Mouse (Mus musculus): Measurements from ENCODE around the gene Trim24. TPM values are rescaled to one million over a fixed set of nuclear protein-coding genes. Genes with fewer than 3 reads are reported as not detected.

Trim24 gene
- polyA plus RNA-seq, 1 experiment from 2014 or later = 8.2 TPM

DNA sequence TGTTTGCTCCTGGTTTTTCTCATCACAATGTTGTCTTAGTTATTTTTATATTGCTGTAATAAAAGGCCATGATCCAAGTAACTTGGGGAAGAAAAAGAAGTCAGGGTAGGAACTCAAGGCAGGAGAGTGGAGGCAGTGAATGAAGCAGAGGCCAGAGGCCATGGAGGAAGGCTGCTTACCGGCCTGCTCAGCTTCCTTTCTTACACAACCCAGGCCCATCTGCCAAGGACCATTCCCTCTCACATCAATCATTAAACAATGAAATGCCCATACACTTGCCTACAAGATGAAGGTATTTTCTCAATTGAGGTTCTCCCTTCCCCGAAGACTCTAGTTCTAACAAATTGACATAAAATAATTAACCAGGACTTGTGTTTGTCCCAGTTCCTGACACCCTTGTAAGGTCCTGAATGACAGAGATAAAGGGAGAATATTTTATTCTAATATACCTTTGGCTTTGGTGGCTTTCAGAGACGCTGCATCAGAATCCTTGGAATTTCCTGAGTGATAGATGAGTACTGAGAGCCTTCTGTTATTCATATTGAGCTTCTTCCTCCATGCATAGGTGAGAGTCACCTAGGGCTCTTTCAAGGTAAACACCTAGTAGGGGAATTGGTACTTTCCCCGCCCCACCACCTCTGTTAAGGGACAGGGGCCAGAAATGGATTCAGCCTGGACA, 13.3 kb upstream of the Trim24 start:
- WGBS = 58% methylated on average over 4 of the region's 4 CpGs
- Histone ChIP-seq H3K9ac (ENCODE audit: low read length) (no peak overlapping the region), H3K4me3 (ENCODE audit: low read length) (no peak overlapping the region), H3K9me3 (replicated peaks; ENCODE audit: control insufficient read depth, low read length) (no peaks in the 10 kb centered on the region), H3K4me2 (ENCODE audit: low read depth, low read length) (no peak overlapping the region), H3K27ac (ENCODE audit: low read length) (no peak overlapping the region), H3K4me1 (ENCODE audit: control insufficient read depth, insufficient read depth, low read length) (no peaks in the 10 kb centered on the region), H3K36me3 (ENCODE audit: control insufficient read depth, insufficient read depth) (no peaks in the 10 kb centered on the region), H3K27me3 (ENCODE audit: control insufficient read depth, insufficient read depth, low read length) (no peaks in the 10 kb centered on the region)
- no peak for ATAC-seq (replicated peaks; ENCODE audit: extremely low read depth, insufficient read depth, low FRiP score)

- Histone ChIP-seq H3K27ac (ENCODE audit: low read length) (no peak overlapping the region), H3K36me3 (ENCODE audit: control insufficient read depth, insufficient read depth) (no peaks in the 10 kb centered on the region), H3K27me3 (ENCODE audit: control insufficient read depth, insufficient read depth, low read length) (no peaks in the 10 kb centered on the region), H3K9me3 (replicated peaks; ENCODE audit: control insufficient read depth, low read length) (no peaks in the 10 kb centered on the region), H3K9ac (ENCODE audit: low read length) (no peak overlapping the region), H3K4me3 (ENCODE audit: low read length) (no peak overlapping the region), H3K4me2 (ENCODE audit: low read depth, low read length) (no peak overlapping the region), H3K4me1 (ENCODE audit: control insufficient read depth, insufficient read depth, low read length) (no peaks in the 10 kb centered on the region)
- WGBS = 66% methylated on average over 4 of the region's 4 CpGs
- no peak for ATAC-seq (replicated peaks; ENCODE audit: extremely low read depth, insufficient read depth, low FRiP score)
Measured at GRCm38 (mm10) chr6:37858126-37858525, 12.5 kb upstream of the Trim24 start.

- ATAC-seq (replicated peaks; ENCODE audit: extremely low read depth, insufficient read depth, low FRiP score) = no peak
- Histone ChIP-seq H3K27ac (ENCODE audit: low read length) (no peak overlapping the region), H3K4me3 (ENCODE audit: low read length) (no peak overlapping the region), H3K36me3 (ENCODE audit: control insufficient read depth, insufficient read depth) (no peaks in the 10 kb centered on the region), H3K9me3 (replicated peaks; ENCODE audit: control insufficient read depth, low read length) (no peaks in the 10 kb centered on the region), H3K4me1 (ENCODE audit: control insufficient read depth, insufficient read depth, low read length) (no peaks in the 10 kb centered on the region), H3K27me3 (ENCODE audit: control insufficient read depth, insufficient read depth, low read length) (no peaks in the 10 kb centered on the region), H3K9ac (ENCODE audit: low read length) (no peak overlapping the region), H3K4me2 (ENCODE audit: low read depth, low read length) (no peak overlapping the region)
- WGBS = 64% methylated on average over 7 of the region's 7 CpGs
Measured at GRCm38 (mm10) chr6:37862893-37863292, 7.7 kb upstream of the Trim24 start.

DNA sequence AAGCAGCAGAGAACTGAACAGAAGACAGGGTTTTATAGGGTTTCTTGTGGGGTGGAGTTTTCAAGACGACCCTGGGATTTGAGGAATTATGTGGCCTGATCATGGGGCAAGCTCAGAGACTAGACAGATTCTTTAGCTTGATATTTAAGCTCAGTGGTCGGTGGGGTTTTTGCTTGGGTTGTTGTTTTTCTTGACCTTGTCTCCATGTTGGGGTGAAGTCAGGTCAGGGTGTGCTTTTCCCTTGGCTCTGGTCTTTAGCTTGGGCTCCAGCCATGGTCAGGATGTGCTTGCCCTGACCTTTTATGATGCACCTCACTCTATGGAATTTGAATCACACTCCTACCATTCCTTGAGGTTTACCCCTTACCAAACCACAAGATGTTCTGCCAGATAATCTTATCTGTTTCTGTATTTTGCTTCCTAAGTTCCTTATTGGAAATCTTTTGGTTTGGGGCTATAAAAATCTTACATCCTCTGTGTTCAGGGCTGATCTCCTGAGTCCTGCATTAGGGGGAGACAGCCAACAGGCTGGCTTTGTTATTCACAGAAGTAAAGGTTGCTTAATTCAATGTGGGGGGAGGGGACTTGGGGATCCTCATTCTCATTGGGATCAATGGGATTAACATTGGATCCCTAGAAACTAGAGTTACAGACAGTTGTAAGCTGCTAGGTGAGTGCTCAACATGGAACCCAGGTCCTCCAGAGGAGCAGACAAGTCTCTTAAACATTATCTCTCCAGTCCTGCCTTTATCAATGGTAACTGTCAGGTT, 6.5 kb upstream of the Trim24 start:
- Histone ChIP-seq H3K4me3 (ENCODE audit: low read length) (no peak overlapping the region), H3K9ac (ENCODE audit: low read length) (no peak overlapping the region), H3K4me1 (ENCODE audit: control insufficient read depth, insufficient read depth, low read length) (no peaks in the 10 kb centered on the region), H3K27ac (ENCODE audit: low read length) (no peak overlapping the region), H3K9me3 (replicated peaks; ENCODE audit: control insufficient read depth, low read length) (no peaks in the 10 kb centered on the region), H3K36me3 (ENCODE audit: control insufficient read depth, insufficient read depth) (no peaks in the 10 kb centered on the region), H3K4me2 (ENCODE audit: low read depth, low read length) (no peak overlapping the region), H3K27me3 (ENCODE audit: control insufficient read depth, insufficient read depth, low read length) (no peaks in the 10 kb centered on the region)
- 74% methylated on average over 2 of the region's 2 CpGs for WGBS
- ATAC-seq (replicated peaks; ENCODE audit: extremely low read depth, insufficient read depth, low FRiP score) = no peak

- H3K9ac ChIP-seq (ENCODE audit: low read length) = peak overlapping the region; percentile 92
- peaks cover 22% of the 10 kb centered on the region for H3K36me3 ChIP-seq (ENCODE audit: control insufficient read depth, insufficient read depth)
- no peaks in the 10 kb centered on the region for H3K4me1 ChIP-seq (ENCODE audit: control insufficient read depth, insufficient read depth, low read length)
- no peaks in the 10 kb centered on the region for H3K27me3 ChIP-seq (ENCODE audit: control insufficient read depth, insufficient read depth, low read length)
- H3K4me2 ChIP-seq (ENCODE audit: low read depth, low read length) = peak overlapping the region; percentile 56
- peak overlapping the region; percentile 78 for H3K4me3 ChIP-seq (ENCODE audit: low read length)
- H3K9me3 ChIP-seq (replicated peaks; ENCODE audit: control insufficient read depth, low read length) = peaks cover 36% of the 10 kb centered on the region
- WGBS = under 1% methylated on average over 69 of the region's 70 CpGs
- ATAC-seq (replicated peaks; ENCODE audit: extremely low read depth, insufficient read depth, low FRiP score) = peak; percentile 32
- peak overlapping the region; percentile 93 for H3K27ac ChIP-seq (ENCODE audit: low read length)
Measured at GRCm38 (mm10) chr6:37871137-37871851, 683 bp downstream of the Trim24 start.

DNA sequence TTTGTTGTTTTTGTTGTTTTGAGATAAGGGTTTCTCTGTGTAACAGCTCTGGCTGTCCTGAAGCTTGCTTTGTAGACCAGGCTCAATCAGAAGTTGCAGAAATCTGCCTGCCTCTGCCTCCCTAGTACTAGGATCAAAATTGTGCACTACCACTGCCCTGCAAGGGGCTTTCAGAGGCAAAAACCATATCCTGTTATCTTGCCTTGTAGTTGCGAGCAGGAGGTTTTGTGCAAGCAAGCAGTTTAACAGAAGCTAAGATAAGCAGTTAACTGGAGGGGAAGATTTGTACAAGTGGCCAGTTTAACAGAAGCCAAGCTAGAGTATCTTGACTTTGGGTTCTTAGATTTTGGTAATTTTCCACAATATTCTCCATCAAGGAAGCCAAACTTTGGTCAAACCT, 2.2 kb downstream of the Trim24 start:
- Histone ChIP-seq H3K4me2 (ENCODE audit: low read depth, low read length) (no peak overlapping the region), H3K9me3 (replicated peaks; ENCODE audit: control insufficient read depth, low read length) (peaks cover 42% of the 10 kb centered on the region), H3K27me3 (ENCODE audit: control insufficient read depth, insufficient read depth, low read length) (no peaks in the 10 kb centered on the region), H3K27ac (ENCODE audit: low read length) (no peak overlapping the region), H3K4me1 (ENCODE audit: control insufficient read depth, insufficient read depth, low read length) (no peaks in the 10 kb centered on the region), H3K9ac (ENCODE audit: low read length) (no peak overlapping the region), H3K4me3 (ENCODE audit: low read length) (no peak overlapping the region), H3K36me3 (ENCODE audit: control insufficient read depth, insufficient read depth) (peaks cover 31% of the 10 kb centered on the region)
- WGBS = 86% methylated on average over 1 of the region's 1 CpGs
- ATAC-seq (replicated peaks; ENCODE audit: extremely low read depth, insufficient read depth, low FRiP score) = no peak

DNA sequence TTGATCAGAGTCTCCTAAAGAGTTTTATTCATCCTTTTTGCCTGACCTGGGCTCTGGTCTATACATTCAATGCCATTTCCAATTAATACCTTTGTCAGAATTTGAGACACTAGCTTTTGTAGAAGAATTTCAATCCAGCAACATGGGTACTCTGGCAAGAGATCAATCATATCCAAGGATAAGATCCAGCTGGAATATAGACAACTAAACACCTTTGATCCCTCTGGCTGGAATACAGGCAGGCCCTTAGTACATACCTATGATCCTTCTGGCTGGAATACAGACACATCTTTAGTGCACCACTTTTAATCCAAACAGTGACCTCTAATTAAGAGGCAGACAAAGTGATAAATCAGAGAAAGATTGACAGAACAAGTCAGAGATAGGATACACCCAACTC, 3.1 kb downstream of the Trim24 start:
- Histone ChIP-seq H3K27ac (ENCODE audit: low read length) (no peak overlapping the region), H3K9ac (ENCODE audit: low read length) (no peak overlapping the region), H3K9me3 (replicated peaks; ENCODE audit: control insufficient read depth, low read length) (peaks cover 42% of the 10 kb centered on the region), H3K36me3 (ENCODE audit: control insufficient read depth, insufficient read depth) (peaks cover 32% of the 10 kb centered on the region), H3K4me1 (ENCODE audit: control insufficient read depth, insufficient read depth, low read length) (no peaks in the 10 kb centered on the region; the same call in 1 of the 2 replicates), H3K4me3 (ENCODE audit: low read length) (no peak overlapping the region), H3K4me2 (ENCODE audit: low read depth, low read length) (no peak overlapping the region), H3K27me3 (ENCODE audit: control insufficient read depth, insufficient read depth, low read length) (no peaks in the 10 kb centered on the region)
- ATAC-seq (replicated peaks; ENCODE audit: extremely low read depth, insufficient read depth, low FRiP score) = no peak

GRCm38 (mm10) chr6:37878206-37878605, 7.6 kb downstream of the Trim24 start:
- ATAC-seq (replicated peaks; ENCODE audit: extremely low read depth, insufficient read depth, low FRiP score) = no peak
- peaks cover 48% of the 10 kb centered on the region for H3K36me3 ChIP-seq (ENCODE audit: control insufficient read depth, insufficient read depth)

GRCm38 (mm10) chr6:37880586-37880985, 10.0 kb downstream of the Trim24 start:
- Histone ChIP-seq H3K27me3 (ENCODE audit: control insufficient read depth, insufficient read depth, low read length) (no peaks in the 10 kb centered on the region), H3K9me3 (replicated peaks; ENCODE audit: control insufficient read depth, low read length) (peaks cover 19% of the 10 kb centered on the region), H3K4me3 (ENCODE audit: low read length) (no peak overlapping the region), H3K4me1 (ENCODE audit: control insufficient read depth, insufficient read depth, low read length) (peaks cover 3% of the 10 kb centered on the region), H3K4me2 (ENCODE audit: low read depth, low read length) (no peak overlapping the region), H3K9ac (ENCODE audit: low read length) (no peak overlapping the region), H3K27ac (ENCODE audit: low read length) (no peak overlapping the region), H3K36me3 (ENCODE audit: control insufficient read depth, insufficient read depth) (peaks cover 34% of the 10 kb centered on the region)
- WGBS = 98% methylated on average over 3 of the region's 3 CpGs
- ATAC-seq (replicated peaks; ENCODE audit: extremely low read depth, insufficient read depth, low FRiP score) = no peak

More at GRCm38 (mm10) chr6:37878206-37878605, 7.6 kb downstream of the Trim24 start:
- H3K4me3 ChIP-seq (ENCODE audit: low read length) = no peak overlapping the region
- 55% methylated on average over 1 of the region's 1 CpGs for WGBS
- no peak overlapping the region for H3K27ac ChIP-seq (ENCODE audit: low read length)
- H3K4me1 ChIP-seq (ENCODE audit: control insufficient read depth, insufficient read depth, low read length) = no peaks in the 10 kb centered on the region; the same call in 1 of the 2 replicates
- H3K9me3 ChIP-seq (replicated peaks; ENCODE audit: control insufficient read depth, low read length) = peaks cover 38% of the 10 kb centered on the region
- H3K4me2 ChIP-seq (ENCODE audit: low read depth, low read length) = no peak overlapping the region
- H3K9ac ChIP-seq (ENCODE audit: low read length) = no peak overlapping the region
- no peaks in the 10 kb centered on the region for H3K27me3 ChIP-seq (ENCODE audit: control insufficient read depth, insufficient read depth, low read length)

Data from heart, embryonic 16.5 days (tissue).